Mouse (Mus musculus) cortical plate, adult 2 months (tissue): Measurements from ENCODE around the gene Nr4a3.

ENCODE experiments used
- CTCF ChIP-seq: fragments of 200-500 bp; IDR thresholded peaks from 2 replicates; pipeline ENCODE4 v1.5.1; 2011; ENCODE audit warnings: mild to moderate bottlenecking, control low read depth, low read length; ENCODE audit not compliant: insufficient read depth; ENCODE audit errors: extremely low read depth
- POLR2A ChIP-seq: fragments of 200-500 bp; IDR thresholded peaks from 2 replicates; pipeline ENCODE4 v1.6.1; 2011; ENCODE audit warnings: mild to moderate bottlenecking, low read length, control low read depth; ENCODE audit not compliant: insufficient read depth; ENCODE audit errors: extremely low read depth

- TF ChIP-seq CTCF (no peak), POLR2A (no peak)
Observed at GRCm38 (mm10) chr4:48061716-48062115, 16.8 kb downstream of the Nr4a3 start.
